Mouse (Mus musculus): ENCODE measurements at regions not wholly inside any gene's neighbourhood (a gene's known extent, or its start where the extent isn't known, plus 50 kb on each side); places are given as distances from the start of the nearest gene placed in this dataset.

DNA sequence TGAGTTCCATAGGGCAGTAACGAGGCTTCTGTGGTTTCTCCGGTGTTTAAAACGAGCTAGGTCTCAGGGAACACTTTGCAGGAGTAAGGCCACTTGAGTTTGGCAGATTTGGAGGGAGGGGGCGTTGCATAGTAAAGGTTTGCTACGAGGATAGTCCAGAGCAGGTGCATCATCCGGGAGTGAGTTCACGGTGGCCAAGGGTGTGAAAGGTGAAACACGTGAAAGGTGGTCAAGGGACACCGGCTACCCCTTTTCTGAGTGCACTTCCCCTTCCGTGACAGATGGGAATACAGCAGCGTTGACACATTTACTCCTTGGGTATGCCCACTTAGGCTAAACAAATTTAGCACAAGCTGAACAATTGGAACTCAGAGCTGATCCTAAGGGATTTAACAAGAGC, 121.6 kb downstream of the Slc38a6 start:
- H3K9me3 ChIP-seq, result no peaks in the 10 kb centered on the region
- H3K27ac ChIP-seq, result no peak overlapping the region
- no peaks in the 10 kb centered on the region; the same call in 1 of the 2 replicates for H3K27me3 ChIP-seq (ENCODE audit: poor library complexity, severe bottlenecking)
- H3K4me1 ChIP-seq, result peaks cover 21% of the 10 kb centered on the region
- no peak for DNase-seq (ENCODE audit: extremely low spot score, low spot score)
- 83% methylated on average over 11 of the region's 11 CpGs for WGBS
- no peak overlapping the region for H3K4me3 ChIP-seq
- no peaks in the 10 kb centered on the region for H3K36me3 ChIP-seq (replicated peaks)

DNA sequence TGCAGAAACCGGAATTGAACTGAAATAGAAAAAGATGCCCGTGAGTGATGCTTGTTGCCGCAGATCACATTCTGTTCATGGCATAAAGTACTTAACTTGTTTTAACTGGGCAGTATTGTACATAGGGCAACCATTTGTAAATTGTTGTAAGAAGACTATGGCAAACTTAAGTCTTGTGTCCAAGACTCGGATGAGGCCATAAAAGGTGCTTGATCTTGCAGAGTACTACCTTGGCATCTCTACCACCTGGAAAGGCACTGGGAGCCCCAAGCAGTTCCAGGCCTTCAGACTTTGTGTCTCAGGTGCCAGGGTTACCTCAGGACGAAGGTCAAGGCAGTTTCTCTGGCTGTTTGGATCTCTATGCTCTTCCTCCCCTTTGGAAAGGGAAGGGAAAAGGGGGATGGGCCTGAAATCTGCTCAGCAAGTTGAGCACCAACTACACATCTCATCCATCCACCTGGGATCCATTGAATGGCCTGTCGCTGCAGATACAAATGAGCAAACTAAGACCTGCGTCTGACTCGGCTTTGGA, 120.0 kb downstream of the Slc38a6 start:
- no peak overlapping the region for H3K4me3 ChIP-seq
- DNase-seq (ENCODE audit: extremely low spot score, low spot score), result no peak
- peaks cover 13% of the 10 kb centered on the region for H3K4me1 ChIP-seq
- no peaks in the 10 kb centered on the region for H3K36me3 ChIP-seq (replicated peaks)
- no peak overlapping the region for H3K27ac ChIP-seq
- 91% methylated on average over 8 of the region's 8 CpGs for WGBS
- no peaks in the 10 kb centered on the region for H3K27me3 ChIP-seq (ENCODE audit: poor library complexity, severe bottlenecking)
- H3K9me3 ChIP-seq, result no peaks in the 10 kb centered on the region

DNA sequence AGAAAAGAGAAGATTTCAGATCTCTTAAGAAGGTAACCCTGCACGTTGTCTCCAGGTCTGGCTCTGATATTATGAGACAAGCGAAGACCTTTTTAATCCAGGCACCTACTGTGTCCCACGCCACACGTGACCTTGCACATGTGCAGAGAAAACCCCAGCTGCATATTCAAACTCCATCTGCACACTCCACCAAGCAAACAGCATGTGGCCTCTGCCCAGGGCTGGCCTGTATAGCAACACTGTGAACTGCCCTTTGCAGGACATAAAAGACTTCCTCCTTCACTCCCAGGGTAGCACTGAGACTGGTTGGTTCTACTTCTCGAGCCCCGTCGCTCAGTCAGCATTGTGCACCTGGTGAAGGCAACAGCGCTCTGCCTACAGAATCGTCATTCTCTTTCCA, 119.0 kb downstream of the Slc38a6 start:
- DNase-seq (ENCODE audit: extremely low spot score, low spot score), result no peak
- no peaks in the 10 kb centered on the region for H3K27me3 ChIP-seq (ENCODE audit: poor library complexity, severe bottlenecking)
- H3K4me1 ChIP-seq, result peaks cover 14% of the 10 kb centered on the region
- H3K4me3 ChIP-seq, result no peak overlapping the region
- no peaks in the 10 kb centered on the region for H3K9me3 ChIP-seq
- no peaks in the 10 kb centered on the region for H3K36me3 ChIP-seq (replicated peaks)
- H3K27ac ChIP-seq, result peak overlapping the region; percentile 40; the same call in 1 of the 2 replicates
- 82% methylated on average over 9 of the region's 9 CpGs for WGBS

DNA sequence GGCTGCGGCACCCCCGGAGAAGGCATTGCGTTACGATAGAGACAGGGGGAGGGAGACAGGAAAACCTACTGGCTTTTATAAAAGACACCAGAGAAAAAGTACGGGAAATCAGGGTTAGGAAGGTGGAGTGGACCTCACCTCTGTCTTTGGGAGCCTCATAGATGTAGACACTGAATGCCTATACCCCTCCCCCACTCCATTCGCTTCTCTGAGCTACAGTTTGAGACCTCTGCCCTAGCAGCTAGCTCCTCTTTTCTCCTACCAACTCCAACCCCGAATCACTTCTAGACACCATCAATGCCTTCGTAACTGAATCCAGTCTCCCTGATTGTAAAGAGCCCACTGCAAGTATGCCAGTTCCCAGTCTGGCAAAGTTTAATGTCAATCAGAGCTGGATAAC, 118.5 kb downstream of the Slc38a6 start:
- no peaks in the 10 kb centered on the region for H3K9me3 ChIP-seq

DNA sequence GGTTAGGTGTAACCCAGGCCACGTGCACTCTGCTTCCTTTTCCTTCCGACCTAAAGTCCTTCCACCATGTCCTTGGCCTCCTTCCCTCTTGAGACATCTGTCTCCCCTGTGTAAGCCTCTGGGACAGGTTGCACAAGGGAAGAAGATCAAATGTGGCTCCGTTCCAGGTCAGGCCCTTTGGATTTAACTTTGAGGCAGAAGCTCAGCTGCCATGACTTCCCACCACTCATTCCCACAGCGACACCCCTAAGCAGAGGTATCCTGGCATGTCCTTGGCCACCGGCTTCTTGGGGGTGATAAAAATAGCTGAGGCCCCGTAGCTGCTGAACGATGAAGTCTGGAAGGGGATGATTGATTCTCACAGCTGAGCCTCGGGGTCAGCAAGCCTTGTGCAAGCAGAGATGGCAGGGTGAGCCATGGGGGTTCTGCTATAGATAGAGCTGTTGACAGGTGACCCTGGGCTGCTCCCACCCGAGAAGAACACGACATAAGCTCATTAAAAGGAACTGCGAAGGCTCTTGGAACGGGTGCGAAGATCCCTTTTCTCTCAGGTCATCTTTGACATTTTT, 117.4 kb downstream of the Slc38a6 start:
- WGBS, result 86% methylated on average over 13 of the region's 13 CpGs
- Histone ChIP-seq H3K9me3 (no peaks in the 10 kb centered on the region), H3K4me1 (peaks cover 18% of the 10 kb centered on the region)

More for the DNA sequence above, 118.5 kb downstream of the Slc38a6 start:
- H3K27ac ChIP-seq, result no peak overlapping the region
- no peaks in the 10 kb centered on the region for H3K36me3 ChIP-seq (replicated peaks)
- DNase-seq (ENCODE audit: extremely low spot score, low spot score), result no peak
- H3K4me1 ChIP-seq, result peaks cover 18% of the 10 kb centered on the region
- no peak overlapping the region for H3K4me3 ChIP-seq
- 88% methylated on average over 8 of the region's 8 CpGs for WGBS
- H3K27me3 ChIP-seq (ENCODE audit: poor library complexity, severe bottlenecking), result no peaks in the 10 kb centered on the region

More for the DNA sequence above, 117.4 kb downstream of the Slc38a6 start:
- no peaks in the 10 kb centered on the region for H3K36me3 ChIP-seq (replicated peaks)
- no peak for DNase-seq (ENCODE audit: extremely low spot score, low spot score)
- H3K27ac ChIP-seq, result no peak overlapping the region
- H3K27me3 ChIP-seq (ENCODE audit: poor library complexity, severe bottlenecking), result no peaks in the 10 kb centered on the region
- no peak overlapping the region for H3K4me3 ChIP-seq
